Mouse (Mus musculus) megakaryocyte-erythroid progenitor cell, adult 5-6 weeks (primary cell): ENCODE measurements around the gene Hist1h1t. TPM values are rescaled to one million over a fixed set of nuclear protein-coding genes. Genes with fewer than 3 reads are reported as not detected.

Experiments
- ATAC-seq: replicated peaks from 2 replicates; pipeline ENCODE4 v1.8.0; 2016; ENCODE audit warnings: mild to moderate bottlenecking, inconsistent platforms; ENCODE audit not compliant: severe bottlenecking, poor library complexity, low FRiP score, low TSS enrichment
- total RNA-seq, 2 experiments: library from RNA; stranded (forward) in 1 of 2; stranded (reverse) in 1 of 2; fragments of 200-1000, 215-1000 nt in 1 of 2; fragments of >200 nt in 1 of 2; fragmentation: Nextera tagmentation in 1 of 2; gene quantifications; 2 replicates each; pipeline ENCODE4 v1.2.3; 2014 to 2017

Gene Hist1h1t
- total RNA-seq (2014; fragmentation: Nextera tagmentation), result 1.3 TPM in 1 of 2 replicates, not detected in the other
- 1.3 TPM in 1 of 2 replicates, not detected in the other for total RNA-seq (2017)

DNA sequence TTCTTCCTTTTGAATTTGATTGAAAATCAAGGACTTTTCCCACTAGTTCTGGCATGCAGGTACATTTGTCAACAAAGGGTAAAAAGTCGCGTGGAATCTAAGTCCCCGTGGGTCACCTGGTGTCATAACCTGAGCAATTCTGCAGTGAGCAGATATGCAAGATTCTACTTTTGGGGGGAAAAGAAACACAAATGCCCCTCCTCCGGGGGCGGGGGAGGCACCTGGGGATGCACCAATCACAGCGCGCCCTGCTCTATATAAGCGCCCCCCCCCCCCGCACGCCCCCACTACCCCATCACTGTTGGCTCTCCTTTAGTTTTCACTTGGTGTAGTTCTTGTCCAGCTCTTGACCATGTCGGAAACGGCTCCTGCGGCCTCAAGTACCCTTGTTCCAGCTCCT is at the start of gene Hist1h1t:
TSS of gene Hist1h1t (plus strand) at position 301 of the 400 bp plus-strand sequence.
- no peak for ATAC-seq

DNA sequence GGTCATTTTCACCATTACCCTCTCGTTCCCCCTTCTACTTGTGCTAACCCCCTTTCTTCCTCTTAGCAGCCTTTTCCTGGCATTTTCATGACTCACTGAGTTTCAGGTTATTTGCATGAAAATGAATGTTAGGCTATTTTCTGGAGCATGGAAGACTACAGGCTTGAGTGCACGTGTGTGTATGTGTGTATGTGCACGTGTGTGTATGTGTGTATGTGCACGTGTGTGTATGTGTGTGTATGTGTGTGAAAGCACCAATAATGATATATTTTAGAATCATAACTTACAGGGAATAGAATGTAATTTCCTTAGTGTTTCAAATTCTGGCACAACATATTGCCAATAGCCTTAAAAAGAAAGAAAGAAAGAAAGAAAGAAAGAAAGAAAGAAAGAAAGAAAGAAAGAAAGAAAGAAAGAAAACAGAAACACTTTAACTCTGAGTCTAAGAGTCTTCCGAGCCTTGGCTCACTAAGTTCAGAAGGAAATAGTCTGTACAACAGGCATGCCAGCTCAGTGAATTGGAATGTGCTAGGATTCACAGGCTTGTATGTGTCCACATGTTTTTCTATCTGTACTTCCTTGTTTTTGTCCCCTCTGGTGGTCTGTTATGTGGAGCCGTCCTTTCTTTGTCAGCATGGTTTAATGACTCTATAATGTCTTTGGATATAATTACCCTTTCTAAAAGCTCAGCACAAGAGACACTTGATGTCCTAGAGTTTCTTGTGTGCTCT is 35.8 kb upstream of the Hist1h1t start:
- no peak for ATAC-seq

DNA sequence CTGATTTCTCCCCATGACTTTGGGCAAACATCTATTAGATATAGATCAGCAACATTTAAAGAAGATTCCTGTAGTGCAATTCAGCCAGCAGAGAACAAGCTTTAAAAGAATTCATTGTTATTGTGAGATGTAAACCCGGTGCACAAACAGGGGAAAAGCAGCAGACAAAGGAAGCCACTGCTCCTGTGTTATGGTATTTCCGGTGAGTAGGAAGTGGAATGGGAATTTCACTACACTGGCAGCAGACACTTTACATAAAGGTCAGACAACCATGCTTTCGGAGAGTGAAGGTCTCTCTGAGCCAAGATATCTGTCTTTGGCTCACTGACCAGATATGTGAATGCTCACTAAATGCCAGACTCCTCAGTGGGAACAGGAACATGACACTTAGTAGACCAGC is 33.1 kb upstream of the Hist1h1t start:
- no peak for ATAC-seq

DNA sequence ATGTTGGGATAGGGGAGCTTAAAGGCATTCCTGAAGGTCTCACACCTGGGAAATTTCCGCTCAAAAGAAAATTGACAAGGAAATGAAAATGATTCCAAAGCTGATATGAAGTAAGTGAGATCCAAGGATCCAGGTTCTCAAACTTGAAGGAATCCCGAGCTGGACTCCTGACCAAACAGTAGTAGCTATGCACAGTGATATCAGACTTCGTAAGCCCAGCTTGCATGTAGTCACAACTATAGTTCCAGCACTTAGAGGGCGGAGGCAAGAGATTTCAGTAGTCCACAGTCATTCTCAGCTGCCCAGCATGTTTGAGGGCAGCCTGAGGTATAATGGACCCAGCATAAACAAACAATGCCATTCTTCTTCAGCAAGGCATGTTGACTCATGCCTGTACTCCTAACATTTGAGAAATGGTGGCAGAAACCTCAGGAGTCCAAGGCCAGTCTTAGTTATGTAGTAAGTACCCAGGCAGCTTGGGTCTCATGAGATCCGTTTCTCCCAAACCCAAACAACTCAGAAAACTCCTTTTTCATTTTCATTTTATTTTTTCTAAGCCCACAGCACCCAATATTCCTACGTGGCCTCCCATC is 13.5 kb upstream of the Hist1h1t start:
- ATAC-seq, result no peak

DNA sequence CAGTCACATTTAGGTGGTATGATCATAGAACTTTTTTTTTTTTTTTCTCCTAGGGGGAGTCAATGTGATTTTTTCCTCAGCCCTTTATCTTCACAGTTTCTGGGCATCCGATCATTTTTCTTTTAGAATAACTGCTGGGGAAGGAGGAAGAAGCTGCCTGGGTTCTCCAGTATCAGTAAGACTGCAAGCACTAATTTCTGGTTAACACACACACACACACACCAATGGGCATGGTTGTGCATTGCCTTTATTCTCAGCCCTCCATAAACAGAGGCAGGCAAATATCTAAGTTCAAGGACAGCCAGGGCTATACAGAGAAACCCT is 13.0 kb upstream of the Hist1h1t start:
- ATAC-seq, result no peak

DNA sequence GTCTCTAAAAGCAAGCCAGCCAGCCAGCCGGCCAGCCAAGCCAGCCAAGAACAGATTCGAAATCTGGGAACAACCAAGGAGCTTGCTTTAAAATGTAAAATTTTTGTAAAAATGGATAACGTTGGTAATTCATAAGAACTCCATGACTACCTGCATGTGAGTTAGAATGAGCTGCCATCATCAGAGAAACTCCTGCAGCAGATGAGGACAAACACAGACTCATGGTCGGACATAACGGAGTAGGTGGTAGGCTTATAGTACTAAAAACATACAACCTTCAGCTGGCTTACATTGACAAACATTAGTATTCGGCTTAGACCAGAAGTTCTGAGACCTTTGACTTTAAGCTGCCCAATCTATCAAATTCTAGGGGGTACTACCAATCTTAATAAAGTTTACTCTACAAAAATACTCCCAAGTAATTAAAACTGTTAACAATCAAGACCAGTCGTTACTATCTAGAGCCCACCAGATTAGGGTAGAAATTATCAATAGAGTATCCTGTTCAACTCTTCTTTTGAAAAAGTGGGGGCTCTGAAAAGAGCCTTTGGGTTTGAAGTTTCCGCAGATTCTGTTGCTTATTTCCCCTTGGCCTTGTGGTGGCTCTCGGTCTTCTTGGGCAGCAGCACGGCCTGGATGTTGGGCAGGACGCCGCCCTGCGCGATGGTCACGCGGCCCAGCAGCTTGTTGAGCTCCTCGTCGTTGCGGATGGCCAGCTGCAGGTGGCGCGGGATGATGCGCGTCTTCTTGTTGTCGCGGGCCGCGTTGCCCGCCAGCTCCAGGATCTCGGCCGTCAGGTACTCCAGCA is 12.5 kb upstream of the Hist1h1t start:
- 0 out of 2 replicates have a peak, but pooled peaks have one; percentile 10 for ATAC-seq

DNA sequence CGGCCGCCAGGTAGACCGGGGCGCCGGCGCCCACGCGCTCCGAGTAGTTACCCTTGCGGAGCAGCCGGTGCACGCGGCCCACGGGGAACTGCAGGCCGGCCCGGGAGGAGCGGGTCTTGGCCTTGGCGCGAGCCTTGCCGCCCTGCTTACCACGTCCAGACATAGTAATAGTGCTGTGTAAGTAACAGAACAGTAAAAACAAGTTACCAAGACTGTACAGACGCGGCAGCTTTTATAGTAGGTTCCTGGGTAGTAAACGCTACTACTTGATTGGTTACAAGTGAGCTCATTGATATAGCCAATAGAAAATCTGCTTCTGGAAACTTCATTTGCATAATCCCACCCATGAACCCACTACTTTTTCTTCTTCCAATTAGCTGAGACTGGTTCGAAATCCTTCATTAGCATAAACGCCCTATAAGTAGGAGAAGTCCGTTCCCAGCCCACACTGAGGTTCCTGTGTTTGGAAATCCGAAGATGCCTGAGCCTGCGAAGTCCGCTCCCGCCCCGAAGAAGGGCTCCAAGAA is 11.8 kb upstream of the Hist1h1t start, which contains the start of the genes Hist1h2ac and Hist1h2bc:
TSS of gene Hist1h2ac (minus strand) at position 194 of the 527 bp plus-strand sequence.
TSS of gene Hist1h2bc (plus strand) at position 445 of the 527 bp plus-strand sequence.
- ATAC-seq, result peak; percentile 88

DNA sequence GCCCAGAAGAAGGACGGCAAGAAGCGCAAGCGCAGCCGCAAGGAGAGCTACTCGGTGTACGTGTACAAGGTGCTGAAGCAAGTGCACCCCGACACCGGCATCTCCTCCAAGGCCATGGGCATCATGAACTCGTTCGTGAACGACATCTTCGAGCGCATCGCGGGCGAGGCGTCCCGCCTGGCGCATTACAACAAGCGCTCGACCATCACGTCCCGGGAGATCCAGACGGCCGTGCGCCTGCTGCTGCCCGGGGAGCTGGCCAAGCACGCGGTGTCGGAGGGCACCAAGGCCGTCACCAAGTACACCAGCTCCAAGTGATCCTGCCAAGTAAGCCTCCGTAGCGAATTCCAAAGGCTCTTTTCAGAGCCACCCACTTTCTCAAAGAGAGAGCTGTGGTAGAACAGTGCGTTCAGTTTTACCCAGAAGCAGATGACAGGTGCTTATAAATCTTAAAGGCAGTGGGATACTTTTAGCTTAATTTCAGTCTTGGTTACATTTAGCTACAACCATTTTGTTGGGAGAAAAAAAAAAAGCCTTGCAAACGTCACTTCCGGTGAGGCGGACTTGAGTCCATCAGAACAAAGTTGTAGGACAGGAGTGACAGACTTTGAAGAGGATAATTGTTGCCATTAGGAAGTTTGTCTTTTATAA is 11.2 kb upstream of the Hist1h1t start:
- peak; percentile 47 for ATAC-seq

DNA sequence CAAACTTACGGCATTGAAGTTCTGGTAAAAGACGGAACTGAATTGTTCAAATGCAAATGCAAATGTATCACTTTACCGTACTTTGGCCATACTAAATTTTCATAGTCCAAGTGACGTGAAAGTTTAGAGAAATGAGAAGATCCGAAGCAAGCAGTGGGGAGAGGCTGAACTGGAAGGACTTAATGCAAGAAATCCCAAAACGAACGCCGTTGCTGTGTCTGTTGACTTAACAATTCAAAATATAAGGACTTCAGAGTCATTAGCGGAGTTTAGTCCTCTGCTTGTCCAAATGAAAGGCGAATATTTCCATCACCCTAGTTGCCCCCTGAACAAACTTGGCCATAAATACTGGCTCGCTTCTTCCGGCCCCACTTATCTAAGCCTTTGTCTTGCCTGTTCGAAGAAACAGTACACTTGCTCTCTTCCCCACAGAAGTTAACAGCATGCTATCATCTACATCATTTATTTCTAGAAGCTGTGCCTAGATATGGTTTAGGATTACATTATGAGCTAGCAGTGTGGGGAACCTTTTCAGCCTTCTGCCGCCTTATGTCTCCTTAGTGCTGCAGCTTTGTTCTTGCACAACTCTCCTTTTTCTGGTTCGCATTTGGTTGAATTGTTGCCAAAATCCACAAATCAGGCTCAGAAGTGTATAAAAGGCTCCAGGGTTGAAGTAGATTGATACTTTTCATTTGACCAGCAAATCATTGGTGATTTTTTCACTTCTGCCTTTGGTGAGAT is 10.3 kb upstream of the Hist1h1t start:
- peak; percentile 23 for ATAC-seq

DNA sequence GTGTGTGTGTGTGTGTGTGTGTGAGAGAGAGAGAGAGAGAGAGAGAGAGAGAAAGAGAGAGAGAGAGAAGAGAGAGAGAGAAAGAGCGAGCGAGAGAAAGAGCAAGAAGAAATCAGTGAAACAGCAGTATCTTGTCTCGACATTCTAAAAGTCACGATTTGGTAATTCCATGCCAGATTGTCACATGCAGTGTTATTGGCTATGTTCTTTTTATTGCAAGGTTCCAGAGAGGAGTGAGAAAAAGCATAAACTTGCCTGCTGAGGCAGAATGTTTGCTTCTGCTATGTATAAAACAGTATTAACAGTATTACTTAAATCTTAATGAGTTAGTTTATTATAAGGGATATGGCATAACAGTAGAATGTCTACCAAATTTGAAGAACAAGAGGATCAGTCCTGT is 9.6 kb upstream of the Hist1h1t start:
- ATAC-seq, result no peak

DNA sequence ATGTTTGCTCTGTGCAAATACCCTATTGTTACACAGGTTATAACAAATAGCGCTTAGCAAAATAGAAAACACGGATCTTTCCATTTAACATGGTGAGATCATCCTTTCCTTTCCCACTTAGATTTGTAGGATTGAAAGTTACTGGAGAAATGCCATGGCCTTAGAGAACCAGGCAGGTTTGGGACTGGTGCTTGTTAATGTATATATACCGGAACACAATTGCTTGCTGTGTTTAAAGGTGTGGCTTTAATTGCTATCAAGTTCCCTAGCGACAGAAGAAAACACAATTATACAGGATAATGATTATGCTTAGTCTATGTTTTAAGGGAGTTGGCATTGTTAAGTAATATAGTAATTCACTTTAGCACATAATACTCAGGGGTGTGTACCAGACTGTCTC is 8.4 kb upstream of the Hist1h1t start:
- ATAC-seq, result no peak

DNA sequence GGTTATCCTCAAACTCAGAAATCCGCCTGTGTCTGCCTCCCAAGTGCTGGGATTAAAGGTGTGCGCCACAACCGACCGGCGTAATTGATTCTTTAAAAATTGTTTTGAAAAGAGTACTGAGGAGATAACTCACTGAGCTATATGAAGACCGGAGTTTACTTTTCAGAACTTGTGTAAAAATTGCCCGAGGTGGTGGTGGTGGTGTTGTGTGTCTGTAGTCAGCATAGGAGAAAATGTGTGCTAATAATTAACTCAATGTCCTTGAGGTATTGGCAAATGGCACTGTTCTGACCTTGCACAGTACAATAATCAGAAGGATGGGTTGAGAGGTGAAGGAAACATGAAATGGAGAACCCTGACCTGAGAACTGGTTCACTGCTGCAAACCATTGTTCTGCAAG is 7.7 kb upstream of the Hist1h1t start:
- no peak for ATAC-seq

DNA sequence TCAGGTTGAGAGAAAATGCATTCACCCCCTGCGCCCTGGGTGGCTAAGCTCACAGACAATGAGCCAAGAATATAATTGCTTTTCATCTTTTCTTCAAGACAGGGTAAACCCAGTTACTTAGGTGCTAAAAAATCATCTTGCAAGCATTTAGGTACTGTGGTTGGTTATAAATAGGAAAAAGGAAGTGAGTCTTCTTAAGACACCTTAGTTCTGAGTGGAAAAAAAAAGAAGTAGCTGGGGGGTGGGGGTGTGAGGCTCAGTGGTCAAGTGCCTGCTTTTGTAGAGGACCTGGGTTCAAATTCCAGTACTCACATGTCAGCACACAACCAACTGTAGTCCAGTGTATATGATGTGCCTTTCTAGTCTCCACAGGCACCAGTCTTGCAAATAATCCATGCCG is 6.7 kb upstream of the Hist1h1t start:
- ATAC-seq, result no peak

DNA sequence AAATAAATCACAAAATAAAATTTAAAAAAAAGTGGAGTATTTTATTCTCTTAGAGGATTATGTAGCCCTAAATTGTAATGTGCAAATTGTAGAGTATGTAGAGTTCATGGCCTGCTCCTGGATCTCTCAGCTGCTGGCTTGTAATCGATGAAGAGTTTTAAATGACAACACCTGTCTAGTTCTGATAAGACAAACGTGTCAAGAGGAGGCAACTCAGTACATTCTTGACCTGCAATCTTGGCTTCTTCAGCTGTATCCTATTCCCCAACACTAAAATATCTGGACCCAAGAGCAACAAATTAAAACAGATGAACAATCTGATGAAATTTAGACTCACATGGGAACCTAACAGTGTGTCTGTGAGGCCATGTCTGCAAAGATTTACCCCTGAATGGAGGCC is 6.2 kb upstream of the Hist1h1t start:
- ATAC-seq, result no peak

DNA sequence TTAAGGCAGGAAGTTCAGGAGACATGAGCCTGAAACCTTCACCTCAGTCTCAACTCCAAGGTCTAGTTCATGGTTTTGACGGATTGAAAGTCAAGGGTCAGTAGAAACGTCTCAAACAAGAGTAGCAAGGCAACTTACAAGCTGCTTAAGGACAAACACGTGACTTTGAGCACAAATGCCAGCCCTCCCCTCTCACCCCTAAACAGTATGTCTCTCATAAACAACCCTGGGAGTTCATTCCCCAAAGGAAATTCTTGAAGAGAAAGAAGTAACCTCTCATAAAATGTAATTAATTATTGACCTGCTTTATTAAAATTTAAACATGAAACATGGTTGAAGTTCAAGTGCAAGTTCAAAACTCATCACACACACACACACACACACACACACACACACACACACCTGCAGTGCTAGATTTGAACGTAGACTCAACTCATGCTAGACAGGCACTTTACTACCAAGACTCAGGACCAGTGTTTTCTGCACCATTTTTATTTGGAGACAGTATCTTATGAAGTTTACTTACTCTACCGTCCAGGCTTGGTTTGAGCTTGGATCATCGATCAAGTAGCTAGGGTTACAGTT is 1.7 kb upstream of the Hist1h1t start:
- no peak for ATAC-seq

DNA sequence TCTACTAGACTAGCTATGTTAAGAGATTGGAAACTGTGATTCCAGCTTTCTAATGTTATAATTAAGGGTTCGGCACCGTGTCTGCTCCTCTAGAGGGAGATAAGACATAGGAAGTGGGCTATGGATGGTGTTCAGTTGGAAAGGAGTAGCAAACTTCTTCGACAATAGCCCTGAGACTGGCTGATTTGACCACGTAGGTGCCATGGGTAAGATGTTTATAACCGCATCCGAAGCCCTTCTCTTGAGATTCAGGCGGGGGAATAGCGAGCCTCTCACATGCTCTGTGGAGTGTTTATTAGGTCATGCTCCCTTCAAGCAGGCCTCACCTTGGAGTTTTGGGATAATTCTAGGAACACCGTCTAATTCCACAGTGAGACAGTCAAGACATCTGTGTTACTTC is 658 bp upstream of the Hist1h1t start:
- ATAC-seq, result no peak

DNA sequence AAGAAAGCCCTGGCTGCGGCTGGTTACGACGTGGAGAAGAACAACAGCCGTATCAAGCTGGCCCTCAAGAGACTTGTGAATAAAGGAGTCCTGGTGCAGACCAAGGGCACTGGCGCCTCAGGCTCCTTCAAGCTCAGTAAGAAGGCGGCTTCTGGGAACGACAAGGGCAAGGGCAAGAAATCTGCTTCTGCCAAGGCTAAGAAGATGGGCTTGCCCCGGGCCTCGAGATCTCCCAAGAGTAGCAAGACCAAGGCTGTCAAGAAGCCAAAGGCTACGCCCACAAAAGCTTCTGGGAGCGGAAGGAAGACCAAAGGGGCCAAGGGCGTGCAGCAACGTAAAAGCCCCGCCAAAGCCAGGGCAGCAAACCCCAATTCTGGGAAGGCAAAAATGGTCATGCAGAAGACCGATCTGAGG is 454 bp downstream of the Hist1h1t start:
- no peak for ATAC-seq

DNA sequence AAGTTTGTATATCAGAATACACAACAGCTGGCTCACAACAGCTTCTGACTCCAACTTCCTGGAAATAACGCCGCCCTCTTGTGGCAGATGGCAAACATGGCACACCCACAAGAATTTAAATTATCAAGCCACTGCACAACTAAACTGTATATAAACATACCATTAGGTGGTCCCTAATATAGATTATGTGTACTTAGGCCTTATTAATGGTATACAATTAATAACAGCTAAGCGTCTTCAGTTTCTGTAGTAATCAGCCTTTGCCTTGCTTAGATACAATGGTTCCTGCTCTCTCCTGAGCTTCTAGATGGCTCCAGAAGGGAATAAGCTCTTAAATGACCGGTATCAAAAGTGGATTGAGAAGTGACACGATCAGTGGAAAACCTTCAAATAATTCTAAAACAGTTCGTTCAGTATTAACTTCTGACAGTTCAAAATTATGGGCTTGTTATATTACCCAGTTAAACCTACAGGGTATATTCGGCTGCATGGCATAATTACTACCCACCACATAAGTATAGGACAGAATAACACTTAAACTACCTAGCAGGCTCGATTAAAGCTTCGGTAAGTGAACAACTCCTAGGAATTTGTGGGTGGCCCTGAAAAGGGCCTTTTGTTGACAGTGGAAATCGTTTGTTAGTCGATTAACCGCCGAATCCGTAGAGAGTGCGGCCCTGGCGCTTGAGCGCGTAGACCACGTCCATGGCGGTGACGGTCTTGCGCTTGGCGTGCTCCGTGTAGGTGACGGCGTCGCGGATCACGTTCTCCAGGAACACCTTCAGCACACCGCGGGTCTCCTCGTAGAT is 2.1 kb downstream of the Hist1h1t start:
- ATAC-seq, result peak; percentile 69
